Comparison of ENCODE assay signal across 18 mouse cellular contexts in the genomic region with DNA sequence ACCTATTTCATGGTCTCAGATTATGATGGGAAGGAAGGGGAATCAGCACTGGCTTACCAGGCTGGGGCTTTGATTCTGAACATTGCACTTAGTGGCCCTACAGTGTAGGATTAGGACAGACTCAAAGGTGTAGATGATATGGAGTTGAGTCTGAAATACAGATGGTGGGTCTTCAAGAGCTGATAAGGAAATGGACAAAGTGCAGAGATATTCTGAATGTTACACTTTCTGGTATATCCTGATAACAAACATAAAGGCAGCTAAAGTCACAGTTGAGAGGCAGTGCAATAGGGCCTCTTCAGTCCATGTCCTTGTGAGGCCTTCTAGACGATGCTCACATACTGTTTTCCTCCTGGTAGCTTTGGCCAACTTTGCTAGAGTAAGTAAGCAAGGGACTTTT.
"Had no signal": no experiment of that assay in that cellular context is flagged by ENCODE, and none has a peak within 500 bp of the region (broad histone marks: within the 10 kb centered on the region; RNA-seq: fewer than 3 reads in every experiment).

No protein-coding gene starts in this region.

- ATAC-seq: midbrain, embryonic 16.5 days had no signal

- H3K27me3 ChIP-seq: midbrain, embryonic 12.5 days; neural tube, embryonic 13.5 days; neural tube, embryonic 15.5 days; stomach, embryonic 15.5 days had no signal

- H3K4me1 ChIP-seq: midbrain, embryonic 10.5 days; midbrain, embryonic 12.5 days; stomach, embryonic 15.5 days had no signal

- DNase-seq: lung, adult 18-20 months; lung, embryonic 14.5 days; lung, postnatal 10 days; lung, postnatal 4 days; midbrain, embryonic 14.5 days; retina, postnatal 1 day; right cerebral cortex, adult 18-20 months; right cerebral cortex, postnatal 25 days; thymus, adult 18-20 months; thymus, postnatal 14 days; thymus, postnatal 36 days had no signal

- H3K36me3 ChIP-seq: midbrain, embryonic 10.5 days; midbrain, embryonic 12.5 days; neural tube, embryonic 13.5 days; neural tube, embryonic 15.5 days; stomach, embryonic 15.5 days had no signal

- H3K9ac ChIP-seq: lung, embryonic 14.5 days; midbrain, embryonic 12.5 days; neural tube, embryonic 13.5 days; neural tube, embryonic 15.5 days; stomach, embryonic 15.5 days had no signal

- H3K9me3 ChIP-seq: midbrain, embryonic 10.5 days; midbrain, embryonic 12.5 days; neural tube, embryonic 13.5 days; neural tube, embryonic 15.5 days; stomach, embryonic 15.5 days had no signal

- H3K27ac ChIP-seq: midbrain, embryonic 10.5 days; midbrain, embryonic 12.5 days; neural tube, embryonic 13.5 days; neural tube, embryonic 15.5 days; stomach, embryonic 15.5 days had no signal

- H3K4me3 ChIP-seq: midbrain, embryonic 10.5 days; midbrain, embryonic 12.5 days; myocyte; neural tube, embryonic 13.5 days; neural tube, embryonic 15.5 days; stomach, embryonic 15.5 days had no signal

- H3K4me2 ChIP-seq: lung, embryonic 14.5 days; midbrain, embryonic 12.5 days; neural tube, embryonic 13.5 days; neural tube, embryonic 15.5 days; stomach, embryonic 15.5 days had no signal
